Mouse (Mus musculus): Measurements from ENCODE around the gene Gm4450.
"Not testable (repeated sequence)": the region's sequence is repeated elsewhere in the genome, so short reads cannot be mapped to it uniquely, and the experiment has no call there.

Gm4450 gene

GRCm38 (mm10) chr3:98419786-98420070, 37.2 kb downstream of the Gm4450 start:
- no peaks in the 10 kb centered on the region for H3K36me3 ChIP-seq (ENCODE audit: insufficient read depth, low read length)
- no peak overlapping the region for H3K4me3 ChIP-seq (replicated peaks; ENCODE audit: low read length)
- TF ChIP-seq NANOG (IDR thresholded peaks at IDR 0.05; ENCODE audit: borderline replicate concordance, low read length) (no peak), CTCF (conservative IDR thresholded peaks at IDR 0.05; ENCODE audit: low read length) (no peak), POU5F1 (IDR thresholded peaks at IDR 0.05; ENCODE audit: borderline replicate concordance, low read length) (no peak)
- H3K9me3 ChIP-seq (ENCODE audit: low read length), result no peaks in the 10 kb centered on the region
- peaks cover 5% of the 10 kb centered on the region; the same call in 1 of the 2 replicates for H3K27me3 ChIP-seq (ENCODE audit: insufficient read depth, low read length)
- H3K4me1 ChIP-seq (replicated peaks; ENCODE audit: low read depth, low read length), result peaks cover 3% of the 10 kb centered on the region; the same call in 1 of the 2 replicates

- no peaks in the 10 kb centered on the region for H3K9me3 ChIP-seq (ENCODE audit: low read length)
- H3K4me1 ChIP-seq (replicated peaks; ENCODE audit: low read depth, low read length), result peaks cover 3% of the 10 kb centered on the region; the same call in 1 of the 2 replicates
- H3K4me3 ChIP-seq (replicated peaks; ENCODE audit: low read length), result no peak overlapping the region
- no peaks in the 10 kb centered on the region for H3K36me3 ChIP-seq (ENCODE audit: insufficient read depth, low read length)
- TF ChIP-seq CTCF (conservative IDR thresholded peaks at IDR 0.05; ENCODE audit: low read length) (no peak), POU5F1 (IDR thresholded peaks at IDR 0.05; ENCODE audit: borderline replicate concordance, low read length) (no peak), NANOG (IDR thresholded peaks at IDR 0.05; ENCODE audit: borderline replicate concordance, low read length) (no peak)
- H3K27me3 ChIP-seq (ENCODE audit: insufficient read depth, low read length), result peaks cover 3% of the 10 kb centered on the region; the same call in 1 of the 2 replicates
Observed at GRCm38 (mm10) chr3:98418991-98419785, 37.7 kb downstream of the Gm4450 start.

GRCm38 (mm10) chr3:98417328-98417727, 39.6 kb downstream of the Gm4450 start:
- no peaks in the 10 kb centered on the region for H3K27me3 ChIP-seq (ENCODE audit: insufficient read depth, low read length)
- 0 out of 2 replicates have a peak, but pooled peaks cover under 1% of the 10 kb centered on the region for H3K4me1 ChIP-seq (replicated peaks; ENCODE audit: low read depth, low read length)
- no peak for TF ChIP-seq NANOG (IDR thresholded peaks at IDR 0.05; ENCODE audit: borderline replicate concordance, low read length)
- TF ChIP-seq POU5F1 (IDR thresholded peaks at IDR 0.05; ENCODE audit: borderline replicate concordance, low read length), result no peak
- TF ChIP-seq CTCF (conservative IDR thresholded peaks at IDR 0.05; ENCODE audit: low read length), result no peak
- no peaks in the 10 kb centered on the region for H3K9me3 ChIP-seq (ENCODE audit: low read length)
- H3K4me3 ChIP-seq (replicated peaks; ENCODE audit: low read length), result no peak overlapping the region
- no peaks in the 10 kb centered on the region for H3K36me3 ChIP-seq (ENCODE audit: insufficient read depth, low read length)

- H3K36me3 ChIP-seq (ENCODE audit: insufficient read depth, low read length), result no peaks in the 10 kb centered on the region
- TF ChIP-seq POU5F1 (IDR thresholded peaks at IDR 0.05; ENCODE audit: borderline replicate concordance, low read length) (no peak), CTCF (conservative IDR thresholded peaks at IDR 0.05; ENCODE audit: low read length) (no peak), NANOG (IDR thresholded peaks at IDR 0.05; ENCODE audit: borderline replicate concordance, low read length) (no peak)
- no peaks in the 10 kb centered on the region for H3K4me1 ChIP-seq (replicated peaks; ENCODE audit: low read depth, low read length)
- no peaks in the 10 kb centered on the region for H3K27me3 ChIP-seq (ENCODE audit: insufficient read depth, low read length)
- no peaks in the 10 kb centered on the region for H3K9me3 ChIP-seq (ENCODE audit: low read length)
- H3K4me3 ChIP-seq (replicated peaks; ENCODE audit: low read length), result no peak overlapping the region
Observed at GRCm38 (mm10) chr3:98416426-98417250, 40.3 kb downstream of the Gm4450 start.

- Histone ChIP-seq H3K4me3 (replicated peaks; ENCODE audit: low read length) (no peak overlapping the region), H3K9me3 (ENCODE audit: low read length) (no peaks in the 10 kb centered on the region), H3K4me1 (replicated peaks; ENCODE audit: low read depth, low read length) (no peaks in the 10 kb centered on the region), H3K27me3 (ENCODE audit: insufficient read depth, low read length) (no peaks in the 10 kb centered on the region), H3K36me3 (ENCODE audit: insufficient read depth, low read length) (no peaks in the 10 kb centered on the region)
- TF ChIP-seq NANOG (IDR thresholded peaks at IDR 0.05; ENCODE audit: borderline replicate concordance, low read length) (no peak), POU5F1 (IDR thresholded peaks at IDR 0.05; ENCODE audit: borderline replicate concordance, low read length) (no peak), CTCF (conservative IDR thresholded peaks at IDR 0.05; ENCODE audit: low read length) (no peak)
Observed at GRCm38 (mm10) chr3:98414296-98414695, 42.6 kb downstream of the Gm4450 start.

GRCm38 (mm10) chr3:98413733-98414132, 43.2 kb downstream of the Gm4450 start:
- Histone ChIP-seq H3K4me3 (replicated peaks; ENCODE audit: low read length) (no peak overlapping the region), H3K4me1 (replicated peaks; ENCODE audit: low read depth, low read length) (no peaks in the 10 kb centered on the region), H3K9me3 (ENCODE audit: low read length) (no peaks in the 10 kb centered on the region), H3K27me3 (ENCODE audit: insufficient read depth, low read length) (no peaks in the 10 kb centered on the region), H3K36me3 (ENCODE audit: insufficient read depth, low read length) (no peaks in the 10 kb centered on the region)
- TF ChIP-seq POU5F1 (IDR thresholded peaks at IDR 0.05; ENCODE audit: borderline replicate concordance, low read length) (no peak), NANOG (IDR thresholded peaks at IDR 0.05; ENCODE audit: borderline replicate concordance, low read length) (no peak), CTCF (conservative IDR thresholded peaks at IDR 0.05; ENCODE audit: low read length) (no peak)

GRCm38 (mm10) chr3:98410619-98411580, 46.0 kb downstream of the Gm4450 start:
- not testable (repeated sequence) for H3K9me3 ChIP-seq (ENCODE audit: low read length); H3K36me3 ChIP-seq (ENCODE audit: insufficient read depth, low read length); H3K27me3 ChIP-seq (ENCODE audit: insufficient read depth, low read length); H3K4me1 ChIP-seq (replicated peaks; ENCODE audit: low read depth, low read length)
- H3K4me3 ChIP-seq (replicated peaks; ENCODE audit: low read length), result 0 out of 2 replicates have a peak overlapping the region, but pooled peaks have one; percentile 7

- H3K36me3 ChIP-seq (ENCODE audit: insufficient read depth, low read length); H3K9me3 ChIP-seq (ENCODE audit: low read length); H3K27me3 ChIP-seq (ENCODE audit: insufficient read depth, low read length); H3K4me3 ChIP-seq (replicated peaks; ENCODE audit: low read length); H3K4me1 ChIP-seq (replicated peaks; ENCODE audit: low read depth, low read length): not testable (repeated sequence)
Observed at GRCm38 (mm10) chr3:98407261-98407780, 49.6 kb downstream of the Gm4450 start.

- H3K4me1 ChIP-seq (replicated peaks; ENCODE audit: low read depth, low read length); H3K9me3 ChIP-seq (ENCODE audit: low read length); H3K27me3 ChIP-seq (ENCODE audit: insufficient read depth, low read length); H3K4me3 ChIP-seq (replicated peaks; ENCODE audit: low read length); H3K36me3 ChIP-seq (ENCODE audit: insufficient read depth, low read length): not testable (repeated sequence)
Observed at GRCm38 (mm10) chr3:98406569-98407144, 50.3 kb downstream of the Gm4450 start.

- H3K4me3 ChIP-seq (replicated peaks; ENCODE audit: low read length); H3K4me1 ChIP-seq (replicated peaks; ENCODE audit: low read depth, low read length): not testable (repeated sequence)
Observed at GRCm38 (mm10) chr3:98405877-98406276, 51.0 kb downstream of the Gm4450 start.

GRCm38 (mm10) chr3:98404268-98404895, 52.5 kb downstream of the Gm4450 start:
- H3K4me1 ChIP-seq (replicated peaks; ENCODE audit: low read depth, low read length); H3K9me3 ChIP-seq (ENCODE audit: low read length); H3K36me3 ChIP-seq (ENCODE audit: insufficient read depth, low read length); H3K4me3 ChIP-seq (replicated peaks; ENCODE audit: low read length); H3K27me3 ChIP-seq (ENCODE audit: insufficient read depth, low read length): not testable (repeated sequence)

More at GRCm38 (mm10) chr3:98405877-98406276, 51.0 kb downstream of the Gm4450 start:
- not testable (repeated sequence) for H3K9me3 ChIP-seq (ENCODE audit: low read length); H3K27me3 ChIP-seq (ENCODE audit: insufficient read depth, low read length); H3K36me3 ChIP-seq (ENCODE audit: insufficient read depth, low read length)

Data from E14TG2a.4 (cell line).